Mouse (Mus musculus): ENCODE results near the gene Fabp6.

Fabp6 gene

GRCm38 (mm10) chr11:43589530-43590072 lies 11.7 kb downstream of the Fabp6 start:
- peak; percentile 29 for DNase-seq (ENCODE audit: low spot score)

GRCm38 (mm10) chr11:43586324-43587090 lies 14.8 kb downstream of the Fabp6 start, which contains the start of gene 4933415A04Rik:
Gene 4933415A04Rik, plus strand, starts transcription at chr11:43587040.
- no peak for DNase-seq (ENCODE audit: low spot score)

- DNase-seq (ENCODE audit: low spot score) = no peak
Measured at GRCm38 (mm10) chr11:43585211-43586005, 15.9 kb downstream of the Fabp6 start.

DNA sequence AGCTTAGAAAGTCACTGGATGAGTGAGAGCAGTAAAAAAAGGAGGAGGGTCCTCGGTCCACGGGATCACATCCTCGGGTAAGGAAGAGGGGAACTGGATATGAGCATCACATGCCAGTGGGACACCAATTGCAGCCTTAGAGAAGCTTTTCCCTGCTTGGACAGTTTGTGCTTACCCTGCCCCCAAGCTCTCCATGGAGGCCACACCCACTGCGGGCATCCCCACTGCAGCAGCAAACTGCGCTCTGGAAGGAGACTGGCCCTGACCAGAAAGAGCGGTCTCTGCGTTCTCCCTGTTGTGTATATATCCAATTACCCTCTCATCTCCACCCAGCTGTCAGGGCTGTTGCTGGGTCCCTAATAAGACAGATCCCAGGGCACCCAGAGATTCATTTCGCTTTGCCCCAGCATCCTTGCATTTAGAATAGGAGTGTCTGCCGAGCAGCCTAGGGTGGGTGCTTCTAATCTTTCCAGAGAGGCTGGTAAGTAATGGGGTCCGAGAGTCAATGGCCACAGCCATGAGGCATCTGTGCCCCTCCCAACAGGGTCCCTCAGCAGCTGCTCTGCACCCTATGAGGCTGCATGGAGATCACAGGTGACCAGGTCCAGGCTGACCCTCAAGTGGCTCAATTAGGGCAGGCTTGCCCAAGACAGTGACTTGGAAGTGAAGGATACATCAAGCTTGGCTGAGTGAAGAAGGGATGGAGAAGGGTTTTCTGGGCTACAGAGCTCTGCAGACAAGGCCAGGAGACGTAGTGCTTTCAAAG lies 23.4 kb downstream of the Fabp6 start:
- no peak for DNase-seq (ENCODE audit: low spot score)

DNA sequence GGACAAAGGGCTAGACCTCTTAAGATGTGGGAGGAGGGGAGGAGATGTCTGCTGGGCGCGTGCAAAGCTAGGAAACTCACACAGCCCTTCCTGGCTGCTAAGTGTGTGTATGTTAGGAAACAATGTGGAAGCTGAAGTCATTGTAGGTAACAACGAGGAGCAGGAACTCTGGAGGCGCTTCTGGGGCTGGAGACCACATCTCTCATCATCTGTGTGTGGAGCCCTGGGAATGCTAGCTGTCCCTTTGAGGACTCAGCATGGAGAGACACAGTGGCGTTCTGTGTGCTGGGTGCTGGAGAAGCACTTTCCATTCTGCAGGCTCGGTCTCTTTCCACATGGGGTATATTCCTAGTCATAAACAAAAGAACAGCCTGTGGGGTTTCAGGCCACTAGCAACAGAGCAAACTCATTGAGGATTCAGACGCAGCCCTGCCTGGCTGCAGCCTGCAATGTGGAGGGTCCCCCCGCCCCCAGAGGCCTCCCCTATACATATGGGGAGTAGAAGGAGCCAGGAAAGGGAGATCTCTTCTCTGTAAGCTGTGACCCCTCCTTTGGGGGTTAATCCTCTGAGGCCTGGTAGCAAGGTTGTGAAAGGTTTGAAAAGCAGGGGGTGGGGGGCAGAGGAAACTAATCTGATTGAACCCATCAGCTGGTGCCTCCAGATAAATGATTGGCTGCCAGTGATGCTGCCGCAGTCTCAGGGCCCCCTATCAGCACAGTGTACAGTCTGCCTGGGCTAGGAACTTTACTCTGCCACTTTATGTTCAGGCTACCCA lies 25.8 kb downstream of the Fabp6 start:
- DNase-seq (ENCODE audit: low spot score) = no peak

DNA sequence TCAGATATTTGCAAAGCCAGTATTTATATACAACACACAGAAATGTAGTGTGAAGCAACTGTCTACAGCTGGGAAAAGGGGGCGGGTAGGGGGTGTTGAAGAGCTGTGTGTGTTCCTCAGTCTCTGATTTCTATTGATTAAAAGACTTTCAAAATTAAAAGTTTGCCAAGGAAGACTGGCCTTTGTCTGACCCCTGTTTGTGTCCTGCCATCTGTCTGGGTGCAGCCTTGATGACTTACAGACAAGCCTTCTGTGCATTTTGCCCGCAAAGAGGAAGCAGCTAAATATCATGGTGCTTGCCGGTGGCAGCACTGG lies 26.3 kb downstream of the Fabp6 start:
- DNase-seq (ENCODE audit: low spot score) = no peak

DNA sequence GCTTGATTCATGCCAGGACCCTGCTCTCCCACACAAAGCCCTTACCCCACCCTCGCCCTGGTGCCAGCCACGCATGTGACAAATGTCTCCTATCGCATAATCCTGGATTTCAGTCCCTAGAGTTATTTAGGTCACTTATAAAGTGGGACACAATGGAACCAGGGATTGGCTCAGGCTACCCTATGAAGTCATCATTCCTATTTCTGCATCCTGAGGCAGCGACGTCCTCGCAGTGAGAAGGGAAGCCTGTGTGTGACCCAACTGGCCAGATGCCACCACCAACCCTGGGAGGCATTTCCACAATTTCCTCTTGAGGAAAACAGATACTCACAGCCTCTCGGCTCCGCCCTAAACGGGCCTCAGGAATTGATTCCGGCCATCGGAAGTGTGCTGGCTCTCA lies 31.7 kb downstream of the Fabp6 start:
- peak; percentile 9 for DNase-seq (ENCODE audit: low spot score)

GRCm38 (mm10) chr11:43569188-43569587 lies 32.2 kb downstream of the Fabp6 start:
- peak; percentile 2 for DNase-seq (ENCODE audit: low spot score)

GRCm38 (mm10) chr11:43568263-43568662 lies 33.1 kb downstream of the Fabp6 start:
- DNase-seq (ENCODE audit: low spot score) = no peak

- no peak for DNase-seq (ENCODE audit: low spot score)
Measured at GRCm38 (mm10) chr11:43566696-43567095, 34.6 kb downstream of the Fabp6 start.

DNA sequence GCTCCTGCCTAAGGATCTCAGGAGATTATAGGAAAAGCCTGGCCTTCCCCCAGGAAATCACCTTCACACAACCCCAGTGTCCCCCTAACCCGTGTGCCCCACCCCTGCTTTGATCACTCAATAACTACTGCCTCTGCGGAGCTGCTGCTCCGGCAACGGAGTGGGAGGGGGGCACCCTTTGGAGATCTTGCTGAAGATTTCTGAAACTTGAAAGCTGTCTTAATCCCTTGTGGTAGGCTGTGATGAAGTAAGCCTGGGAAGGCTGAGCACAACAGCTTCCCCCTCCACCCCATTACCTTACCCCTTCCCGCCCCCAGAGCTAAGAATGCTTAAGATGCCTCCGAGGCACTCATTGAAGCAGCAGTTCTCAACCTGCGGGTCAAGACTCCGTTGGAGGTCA lies 35.5 kb downstream of the Fabp6 start:
- no peak for DNase-seq (ENCODE audit: low spot score)

DNA sequence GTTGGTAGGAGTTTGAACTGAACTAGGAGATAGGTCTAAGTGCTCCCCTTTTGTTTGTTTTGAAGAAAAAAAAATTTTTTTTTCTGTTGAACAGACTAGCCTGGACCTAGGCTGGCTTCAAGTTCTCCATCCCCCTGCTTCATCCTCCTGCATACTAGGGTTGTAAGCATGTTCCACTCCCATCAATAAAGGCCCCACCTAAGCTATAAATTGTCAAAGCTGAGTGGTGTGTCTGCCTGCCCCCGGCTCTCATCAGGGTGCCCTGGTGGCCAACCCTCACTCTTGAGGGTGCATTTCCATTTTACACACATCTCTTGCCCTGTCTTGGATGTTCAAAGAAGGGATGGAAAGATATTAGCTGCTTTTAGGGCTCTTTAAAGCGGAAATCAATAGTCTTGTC lies 35.9 kb downstream of the Fabp6 start:
- no peak for DNase-seq (ENCODE audit: low spot score)

DNA sequence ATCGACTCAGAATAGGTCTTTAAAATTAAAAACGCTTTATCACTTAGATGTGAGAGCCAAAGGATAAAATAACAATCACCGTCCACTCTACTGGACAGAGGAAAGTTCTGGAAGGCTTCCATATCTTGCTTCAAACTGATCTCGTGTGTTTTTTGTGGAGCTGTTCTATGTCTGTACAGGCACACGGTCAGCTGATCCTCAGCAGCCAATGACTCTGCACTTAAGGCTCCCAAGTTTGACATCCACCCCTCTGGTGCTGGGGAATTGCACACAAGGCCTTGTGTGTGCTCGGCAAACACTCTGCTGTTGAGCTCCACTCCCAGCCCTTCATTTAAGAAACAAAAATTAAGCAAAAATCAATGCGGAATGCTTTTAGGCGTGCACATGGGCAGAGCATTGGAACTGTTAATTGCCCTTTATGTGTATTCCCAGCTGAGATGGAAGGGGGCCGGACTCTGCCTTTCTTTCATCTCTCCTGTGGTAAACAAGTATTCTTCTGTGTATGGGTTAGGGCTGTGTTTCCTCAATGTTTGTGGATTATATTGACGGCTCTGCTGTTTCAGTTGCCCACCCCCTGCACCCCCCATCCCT lies 37.6 kb downstream of the Fabp6 start:
- DNase-seq (ENCODE audit: low spot score) = no peak

DNA sequence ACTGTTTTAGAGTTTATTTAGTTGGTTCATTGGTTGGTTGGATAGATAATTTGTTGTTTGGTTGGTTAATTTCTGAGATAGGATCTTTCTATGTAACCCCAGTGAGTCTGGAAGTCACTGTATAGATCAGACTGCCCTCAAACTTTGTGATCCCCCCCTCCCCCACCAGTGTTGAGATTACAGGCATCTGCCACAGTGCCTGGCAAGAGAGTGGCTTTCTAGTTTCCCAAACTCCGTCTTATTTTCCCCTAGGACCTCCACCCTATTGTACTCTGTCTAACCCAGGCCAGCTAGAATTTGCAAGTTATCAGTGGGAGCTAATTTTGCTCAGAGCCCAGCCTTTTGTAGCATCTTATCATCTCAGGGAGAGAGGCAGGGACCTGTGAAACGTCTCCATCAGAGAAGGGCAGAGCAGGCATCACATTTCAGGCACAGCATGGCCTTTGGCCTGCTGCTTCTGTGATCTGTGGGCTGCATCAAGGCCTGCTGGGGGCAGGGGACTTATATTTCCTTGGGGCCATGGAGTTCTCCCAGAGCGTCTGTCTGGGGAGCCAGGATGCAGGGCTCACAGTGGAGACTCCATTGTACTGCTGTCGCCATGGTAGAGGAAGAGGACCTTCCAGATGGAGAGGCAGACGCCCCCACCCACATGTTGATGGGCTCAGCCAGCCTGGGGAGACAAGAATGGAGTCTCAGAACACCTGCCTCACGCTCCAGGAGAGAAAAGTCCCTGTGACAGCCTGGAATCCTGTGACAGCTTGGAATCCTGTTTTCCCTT lies 41.6 kb downstream of the Fabp6 start:
- DNase-seq (ENCODE audit: low spot score) = no peak

DNA sequence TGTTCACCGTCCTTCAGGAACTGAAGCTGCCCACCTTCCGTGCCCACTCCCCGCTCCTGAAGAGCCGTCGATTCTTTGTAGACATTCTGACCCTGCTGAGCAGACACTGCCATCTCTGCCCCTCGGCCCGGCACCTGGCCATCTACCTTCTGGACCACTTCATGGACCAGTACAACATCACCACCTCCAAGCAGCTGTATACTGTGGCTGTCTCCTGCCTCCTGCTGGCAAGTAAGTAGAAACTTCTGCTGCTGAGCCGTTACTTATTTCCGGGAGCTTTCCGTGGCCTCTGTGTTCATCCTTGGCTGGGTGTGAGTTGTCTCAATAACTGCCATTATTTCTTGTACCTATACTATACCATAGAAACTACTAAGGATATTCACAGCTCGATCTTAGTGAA lies 44.8 kb downstream of the Fabp6 start:
- no peak for DNase-seq (ENCODE audit: low spot score)

- no peak for DNase-seq (ENCODE audit: low spot score)
Measured at GRCm38 (mm10) chr11:43552675-43553074, 48.7 kb downstream of the Fabp6 start.

- no peak for DNase-seq (ENCODE audit: low spot score)
Measured at GRCm38 (mm10) chr11:43551756-43552155, 49.6 kb downstream of the Fabp6 start.

DNA sequence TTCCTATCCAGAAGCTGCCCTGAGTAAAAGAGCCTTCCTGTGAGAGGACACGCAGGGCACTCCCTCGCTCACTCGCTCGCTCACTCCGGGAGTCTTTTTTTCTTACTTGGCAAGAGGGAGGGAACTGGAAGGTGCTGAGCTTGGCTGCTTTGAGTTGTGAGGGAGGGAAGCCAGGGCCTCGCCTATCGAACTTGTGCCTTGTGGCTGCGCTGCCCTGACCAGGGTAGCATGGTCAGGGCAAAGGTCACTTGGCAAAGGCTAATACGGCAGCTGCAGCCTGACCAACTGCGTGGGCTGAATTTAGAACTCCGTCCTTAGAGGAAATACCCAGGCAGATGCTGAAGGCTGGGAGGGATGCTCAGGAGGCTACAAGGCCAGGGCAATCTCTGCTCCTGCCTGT lies 51.6 kb downstream of the Fabp6 start:
- peak; percentile 80 for DNase-seq (ENCODE audit: low spot score)

- no peak for DNase-seq (ENCODE audit: low spot score)
Measured at GRCm38 (mm10) chr11:43548657-43549435, 52.5 kb downstream of the Fabp6 start.

- peak; percentile 62 for DNase-seq (ENCODE audit: low spot score)
Measured at GRCm38 (mm10) chr11:43548148-43548547, 53.2 kb downstream of the Fabp6 start.

Data from testis, postnatal 14 days (tissue).